Mouse (Mus musculus): Measurements from ENCODE around the gene Arhgap10.

The Arhgap10 gene

GRCm38 (mm10) chr8:77272136-77272535 is 245.6 kb downstream of the Arhgap10 start:
- DNase-seq, result no peak

GRCm38 (mm10) chr8:77267941-77268405 is 249.8 kb downstream of the Arhgap10 start:
- no peak for DNase-seq

GRCm38 (mm10) chr8:77262216-77263009 is 255.3 kb downstream of the Arhgap10 start:
- peak; percentile 43 for DNase-seq

DNA sequence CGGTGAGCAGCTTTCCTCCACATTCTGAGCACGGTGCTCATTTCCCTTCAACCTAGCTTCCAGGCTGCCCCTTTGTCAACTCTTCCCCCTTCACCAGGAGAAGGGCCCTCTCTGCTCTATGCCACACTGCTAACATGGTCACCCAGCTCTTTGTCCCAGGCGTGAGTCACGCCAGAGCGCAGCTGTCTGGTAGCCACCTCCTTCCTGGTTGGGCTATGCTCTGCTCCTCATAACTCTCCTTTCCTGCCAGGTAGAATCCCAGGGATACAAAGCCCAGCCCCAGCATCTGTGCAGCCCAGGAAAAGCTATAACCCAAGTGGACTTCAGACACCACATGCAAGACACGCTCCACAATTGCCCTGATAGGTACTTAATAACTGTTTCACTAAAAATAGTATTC is 256.5 kb downstream of the Arhgap10 start:
- DNase-seq, result no peak

- DNase-seq, result peak; percentile 10
These were observed 260.7 kb downstream of the Arhgap10 start for GRCm38 (mm10) chr8:77257085-77257451.

- peak; percentile 84 for DNase-seq
These were observed 261.2 kb downstream of the Arhgap10 start for GRCm38 (mm10) chr8:77256450-77257084.

DNA sequence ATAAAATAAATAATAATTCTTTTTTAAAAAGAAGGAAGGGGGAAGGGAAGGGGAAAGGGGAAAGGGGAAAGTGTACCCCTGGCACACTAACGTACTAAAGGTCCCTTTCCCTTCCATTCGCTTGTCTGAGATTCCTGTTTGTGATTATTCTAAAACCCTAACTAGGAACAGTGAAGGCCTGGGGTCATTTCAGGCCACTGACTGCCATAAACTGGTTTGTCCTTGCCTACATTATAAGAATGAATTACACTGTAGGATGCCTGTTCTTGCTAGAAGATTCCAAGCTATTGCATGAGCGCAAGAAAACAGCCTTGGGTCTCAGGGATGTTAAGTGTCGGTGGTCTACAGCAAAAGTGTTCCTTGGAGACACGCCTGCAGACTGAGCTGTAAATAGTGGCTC is 263.3 kb downstream of the Arhgap10 start:
- no peak for DNase-seq

- DNase-seq, result no peak
These were observed 266.6 kb downstream of the Arhgap10 start for GRCm38 (mm10) chr8:77251134-77251533.

DNA sequence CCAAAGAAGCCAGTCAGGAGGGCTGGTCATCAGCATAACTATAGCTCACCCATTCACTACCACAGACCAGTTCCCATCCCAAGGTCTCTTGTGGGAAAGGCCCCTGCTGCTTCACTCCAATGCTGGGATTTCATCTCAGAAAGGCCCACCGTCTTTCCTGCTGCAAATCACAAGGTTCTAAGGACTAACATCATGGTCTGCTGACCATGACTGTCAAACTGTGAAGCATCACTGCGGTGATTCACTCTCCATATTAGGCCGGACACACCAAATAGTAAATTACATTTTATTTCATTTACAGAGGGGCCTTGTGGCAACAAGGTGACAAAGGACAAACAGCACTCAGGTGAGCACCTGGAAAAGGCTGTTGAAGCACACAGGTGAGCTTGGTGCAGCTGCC is 267.7 kb downstream of the Arhgap10 start:
- no peak for DNase-seq

GRCm38 (mm10) chr8:77241381-77241780 is 276.4 kb downstream of the Arhgap10 start:
- no peak for DNase-seq

- no peak for DNase-seq
These were observed 278.3 kb downstream of the Arhgap10 start for GRCm38 (mm10) chr8:77239462-77239861.

GRCm38 (mm10) chr8:77236701-77237100 is 281.1 kb downstream of the Arhgap10 start:
- no peak for DNase-seq

- DNase-seq, result no peak
These were observed 285.3 kb downstream of the Arhgap10 start for GRCm38 (mm10) chr8:77232411-77232810.

DNA sequence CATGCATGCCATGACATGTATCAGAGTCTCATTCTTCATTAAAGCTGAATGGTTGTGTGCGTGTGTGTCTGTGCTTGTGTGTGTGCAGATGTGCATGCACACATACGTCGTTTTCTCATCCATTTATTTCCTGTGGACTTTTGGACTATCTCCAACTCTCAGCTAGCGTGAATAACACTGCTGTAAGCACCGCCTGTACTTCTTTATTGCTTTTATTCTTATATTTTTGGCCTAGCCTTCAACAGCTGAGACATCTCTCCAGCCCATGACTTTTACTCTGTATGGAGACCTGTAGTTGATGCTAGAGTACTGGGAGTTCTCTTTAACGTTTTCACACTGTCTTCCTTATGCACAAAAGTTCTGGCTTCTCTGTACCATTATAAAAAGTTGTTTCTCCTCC is 285.9 kb downstream of the Arhgap10 start:
- DNase-seq, result no peak

DNA sequence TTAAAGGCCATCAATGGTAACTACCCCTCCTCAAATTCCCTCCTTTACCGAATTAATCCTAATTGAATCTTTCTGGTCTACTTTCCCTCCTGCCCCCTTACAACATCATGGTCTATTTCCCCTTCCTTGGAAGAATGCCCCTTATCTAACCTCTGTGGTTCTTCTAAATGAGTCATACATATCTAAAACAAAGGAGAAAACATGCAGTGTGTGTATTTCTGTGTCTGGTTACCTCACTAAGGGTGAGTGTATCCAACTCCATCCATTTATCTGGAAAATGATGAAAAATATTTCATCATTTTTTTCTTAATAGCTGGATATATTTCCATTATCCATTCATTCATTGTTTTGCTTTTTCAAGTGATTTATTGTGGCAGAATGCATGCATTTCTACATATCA is 286.5 kb downstream of the Arhgap10 start:
- DNase-seq, result no peak

DNA sequence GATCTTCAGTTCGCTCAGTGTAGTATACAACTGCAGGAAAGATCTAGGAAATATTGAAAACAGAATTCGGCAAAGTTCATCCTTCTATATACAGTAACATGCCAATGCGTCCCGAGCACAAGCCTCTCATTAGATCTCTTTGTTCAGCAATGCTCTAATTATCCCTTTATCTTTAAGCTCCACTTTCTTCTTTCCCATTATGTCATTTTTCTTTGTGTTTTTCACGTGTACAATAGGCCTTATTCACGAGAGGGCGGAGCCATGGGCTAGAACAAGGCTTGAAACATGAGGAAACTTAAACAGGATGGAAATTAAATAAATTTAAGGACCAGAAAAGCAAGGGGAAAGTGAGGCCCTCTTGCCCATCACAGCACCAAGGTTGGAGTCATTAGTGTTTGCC is 289.1 kb downstream of the Arhgap10 start:
- DNase-seq, result no peak

GRCm38 (mm10) chr8:77227742-77228141 is 290.0 kb downstream of the Arhgap10 start:
- DNase-seq, result no peak

- DNase-seq, result no peak
These were observed 294.6 kb downstream of the Arhgap10 start for GRCm38 (mm10) chr8:77223123-77223522.

- no peak for DNase-seq
These were observed 302.6 kb downstream of the Arhgap10 start for GRCm38 (mm10) chr8:77215191-77215590.

DNA sequence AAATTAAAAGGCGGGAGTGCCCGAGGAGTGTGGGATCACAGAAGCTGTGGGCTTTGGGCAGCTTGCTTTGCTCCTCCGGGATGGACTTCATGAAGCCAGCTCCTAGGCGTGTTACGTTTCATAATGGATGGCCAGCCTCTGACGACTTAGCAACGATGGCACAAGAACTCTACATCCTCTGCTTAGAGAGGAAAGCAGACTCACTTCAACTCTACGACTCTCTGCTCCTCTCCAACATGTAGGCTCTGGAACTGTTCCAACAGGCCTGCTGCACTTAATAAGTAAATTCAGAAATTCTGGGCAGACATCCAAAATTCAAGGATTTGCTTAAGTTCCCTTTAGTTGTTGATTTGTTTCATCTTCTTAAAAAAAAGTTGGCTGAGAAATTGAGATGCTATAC is 303.1 kb downstream of the Arhgap10 start:
- peak; percentile 21 for DNase-seq

- DNase-seq, result no peak
These were observed 303.8 kb downstream of the Arhgap10 start for GRCm38 (mm10) chr8:77213893-77214464.

DNA sequence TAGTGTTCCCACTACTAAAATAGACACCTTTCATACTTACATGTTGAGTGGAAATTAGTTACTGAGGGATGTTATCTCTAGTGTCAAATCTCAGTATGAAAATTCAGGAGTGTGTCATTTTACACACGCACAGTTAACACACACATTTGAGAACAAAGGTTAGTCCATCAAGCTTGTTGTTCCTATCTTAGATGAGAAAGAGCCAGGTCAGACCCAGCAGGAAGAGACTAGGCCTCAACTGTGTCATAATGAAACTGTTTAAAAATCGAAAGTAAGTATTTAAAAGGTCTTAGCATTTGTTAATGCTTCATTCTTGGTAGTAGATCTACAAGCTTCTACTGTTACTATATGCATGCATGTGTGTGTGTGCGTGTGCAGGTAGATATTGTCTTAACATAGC is 308.5 kb downstream of the Arhgap10 start:
- DNase-seq, result no peak

All from right cerebral cortex, adult 18-20 months (tissue).